Mouse (Mus musculus) heart, embryonic 15.5 days (tissue): ENCODE measurements at regions not wholly inside any gene's neighbourhood (a gene's known extent, or its start where the extent isn't known, plus 50 kb on each side); places are given as distances from the start of the nearest gene placed in this dataset.

Source experiments
- ATAC-seq: fragments of 200-750 bp; cut with Nextera tagmentation; replicated peaks from 2 replicates; pipeline ENCODE4 v1.8.0; 2017; ENCODE audit warnings: low read depth, moderate TSS enrichment; ENCODE audit not compliant: insufficient number of reproducible peaks, insufficient read depth, low FRiP score
- H3K27ac ChIP-seq: fragments of 300-500 bp; sonication (generic); 2 replicates; pipeline ENCODE4 v1.5.1; 2015; ENCODE audit warnings: mild to moderate bottlenecking, inconsistent platforms
- H3K27me3 ChIP-seq: fragments of 300-500 bp; sonication (generic); 2 replicates; pipeline ENCODE4 v1.6.1; 2015; ENCODE audit warnings: inconsistent platforms
- H3K36me3 ChIP-seq: fragments of 300-500 bp; sonication (generic); 2 replicates; pipeline ENCODE4 v1.6.1; 2015; ENCODE audit warnings: mild to moderate bottlenecking, inconsistent platforms
- H3K4me1 ChIP-seq: fragments of 300-500 bp; sonication (generic); replicated peaks from 2 replicates; pipeline ENCODE4 v1.6.1; 2015; ENCODE audit warnings: inconsistent platforms
- H3K4me2 ChIP-seq: fragments of 300-500 bp; sonication (generic); 2 replicates; pipeline ENCODE4 v1.6.1; 2015; ENCODE audit warnings: inconsistent platforms, mild to moderate bottlenecking, moderate library complexity
- H3K4me3 ChIP-seq: fragments of 300-500 bp; sonication (generic); 2 replicates; pipeline ENCODE4 v1.5.1; 2015; ENCODE audit warnings: mild to moderate bottlenecking, inconsistent platforms
- H3K9ac ChIP-seq: fragments of 300-500 bp; sonication (generic); 2 replicates; pipeline ENCODE4 v1.6.1; 2015; ENCODE audit warnings: mild to moderate bottlenecking, inconsistent platforms
- H3K9me3 ChIP-seq: fragments of 300-500 bp; sonication (generic); replicated peaks from 2 replicates; pipeline ENCODE4 v1.6.1; 2016; ENCODE audit warnings: inconsistent platforms
- WGBS: fragments of 180-500 bp; shearing (Covaris S2); methylation state at CpG from one replicate; pipeline ENCODE4 v1.1.7; 2015; ENCODE audit warnings: mixed read lengths; 5-methylcytosine and 5-hydroxymethylcytosine counted together

- Histone ChIP-seq H3K9me3 (no peaks in the 10 kb centered on the region), H3K4me3 (no peak overlapping the region), H3K9ac (no peak overlapping the region), H3K27me3 (no peaks in the 10 kb centered on the region), H3K4me2 (no peak overlapping the region), H3K36me3 (no peaks in the 10 kb centered on the region), H3K4me1 (no peaks in the 10 kb centered on the region), H3K27ac (no peak overlapping the region)
- 69% methylated on average over 3 of the region's 3 CpGs for WGBS
- no peak for ATAC-seq
Observed at GRCm38 (mm10) chr13:59360026-59360425, 225.0 kb downstream of the Agtpbp1 start.

GRCm38 (mm10) chr13:59358421-59358820 is 226.6 kb downstream of the Agtpbp1 start:
- H3K4me2 ChIP-seq: no peak overlapping the region
- no peak overlapping the region for H3K4me3 ChIP-seq
- H3K36me3 ChIP-seq: no peaks in the 10 kb centered on the region
- H3K9ac ChIP-seq: no peak overlapping the region
- 72% methylated on average over 3 of the region's 3 CpGs for WGBS
- H3K27me3 ChIP-seq: no peaks in the 10 kb centered on the region
- no peaks in the 10 kb centered on the region for H3K9me3 ChIP-seq
- H3K27ac ChIP-seq: no peak overlapping the region
- no peaks in the 10 kb centered on the region for H3K4me1 ChIP-seq
- ATAC-seq: no peak

- no peaks in the 10 kb centered on the region for H3K9me3 ChIP-seq
- no peak overlapping the region for H3K27ac ChIP-seq
- no peak overlapping the region for H3K4me3 ChIP-seq
- WGBS: 60% methylated on average over 6 of the region's 6 CpGs
- H3K4me2 ChIP-seq: no peak overlapping the region
- no peaks in the 10 kb centered on the region for H3K27me3 ChIP-seq
- no peaks in the 10 kb centered on the region for H3K36me3 ChIP-seq
- no peak overlapping the region for H3K9ac ChIP-seq
- no peak for ATAC-seq
- H3K4me1 ChIP-seq: no peaks in the 10 kb centered on the region
Observed at GRCm38 (mm10) chr13:59351461-59351860, 233.6 kb downstream of the Agtpbp1 start.

GRCm38 (mm10) chr13:59350613-59351150 is 234.3 kb downstream of the Agtpbp1 start:
- Histone ChIP-seq H3K9me3 (no peaks in the 10 kb centered on the region), H3K27ac (no peak overlapping the region), H3K4me2 (no peak overlapping the region), H3K36me3 (no peaks in the 10 kb centered on the region), H3K4me1 (no peaks in the 10 kb centered on the region), H3K27me3 (no peaks in the 10 kb centered on the region), H3K4me3 (no peak overlapping the region), H3K9ac (no peak overlapping the region)
- ATAC-seq: no peak
- 71% methylated on average over 7 of the region's 7 CpGs for WGBS

GRCm38 (mm10) chr13:59348510-59348909 is 236.5 kb downstream of the Agtpbp1 start:
- Histone ChIP-seq H3K4me2 (no peak overlapping the region), H3K27ac (no peak overlapping the region), H3K9ac (no peak overlapping the region), H3K36me3 (no peaks in the 10 kb centered on the region), H3K4me3 (no peak overlapping the region), H3K9me3 (no peaks in the 10 kb centered on the region), H3K27me3 (no peaks in the 10 kb centered on the region), H3K4me1 (no peaks in the 10 kb centered on the region)
- no peak for ATAC-seq

- H3K4me1 ChIP-seq: no peaks in the 10 kb centered on the region
Observed at GRCm38 (mm10) chr13:59341871-59342270, 243.2 kb downstream of the Agtpbp1 start.

GRCm38 (mm10) chr13:59338436-59338835 is 246.6 kb downstream of the Agtpbp1 start:
- no peak overlapping the region for H3K4me2 ChIP-seq
- H3K9me3 ChIP-seq: no peaks in the 10 kb centered on the region
- no peaks in the 10 kb centered on the region for H3K4me1 ChIP-seq
- no peaks in the 10 kb centered on the region; the same call in 1 of the 2 replicates for H3K27me3 ChIP-seq
- H3K27ac ChIP-seq: no peak overlapping the region
- ATAC-seq: no peak
- no peaks in the 10 kb centered on the region for H3K36me3 ChIP-seq
- no peak overlapping the region for H3K4me3 ChIP-seq
- 83% methylated on average over 9 of the region's 9 CpGs for WGBS
- H3K9ac ChIP-seq: no peak overlapping the region

More at GRCm38 (mm10) chr13:59341871-59342270, 243.2 kb downstream of the Agtpbp1 start:
- 75% methylated on average over 13 of the region's 13 CpGs for WGBS
- no peak overlapping the region for H3K4me2 ChIP-seq
- H3K9me3 ChIP-seq: no peaks in the 10 kb centered on the region
- H3K27me3 ChIP-seq: no peaks in the 10 kb centered on the region
- H3K36me3 ChIP-seq: no peaks in the 10 kb centered on the region
- H3K27ac ChIP-seq: no peak overlapping the region
- H3K9ac ChIP-seq: no peak overlapping the region
- H3K4me3 ChIP-seq: no peak overlapping the region
- ATAC-seq: no peak

- Histone ChIP-seq H3K36me3 (no peaks in the 10 kb centered on the region), H3K9me3 (no peaks in the 10 kb centered on the region), H3K27me3 (no peaks in the 10 kb centered on the region), H3K9ac (no peak overlapping the region), H3K4me1 (no peaks in the 10 kb centered on the region), H3K27ac (no peak overlapping the region), H3K4me3 (no peak overlapping the region), H3K4me2 (no peak overlapping the region)
- 88% methylated on average over 3 of the region's 3 CpGs for WGBS
- ATAC-seq: no peak
Observed at GRCm38 (mm10) chr13:59323933-59324332, 261.1 kb downstream of the Agtpbp1 start.

- Histone ChIP-seq H3K36me3 (no peaks in the 10 kb centered on the region), H3K4me3 (no peak overlapping the region), H3K9me3 (no peaks in the 10 kb centered on the region), H3K9ac (no peak overlapping the region), H3K4me1 (no peaks in the 10 kb centered on the region), H3K27ac (no peak overlapping the region), H3K4me2 (no peak overlapping the region), H3K27me3 (no peaks in the 10 kb centered on the region)
- 37% methylated on average over 5 of the region's 5 CpGs for WGBS
- no peak for ATAC-seq
Observed at GRCm38 (mm10) chr13:59323441-59323840, 261.6 kb downstream of the Agtpbp1 start.

GRCm38 (mm10) chr13:59320261-59320660 is 264.8 kb downstream of the Agtpbp1 start:
- Histone ChIP-seq H3K9ac (no peak overlapping the region), H3K27ac (no peak overlapping the region)

GRCm38 (mm10) chr13:59317458-59318005 is 267.5 kb downstream of the Agtpbp1 start:
- Histone ChIP-seq H3K36me3 (no peaks in the 10 kb centered on the region), H3K9ac (no peak overlapping the region), H3K9me3 (no peaks in the 10 kb centered on the region), H3K4me3 (no peak overlapping the region), H3K4me1 (no peaks in the 10 kb centered on the region), H3K27ac (no peak overlapping the region), H3K27me3 (no peaks in the 10 kb centered on the region), H3K4me2 (no peak overlapping the region)
- ATAC-seq: no peak
- 66% methylated on average over 16 of the region's 16 CpGs for WGBS

More at GRCm38 (mm10) chr13:59320261-59320660, 264.8 kb downstream of the Agtpbp1 start:
- H3K4me2 ChIP-seq: no peak overlapping the region
- no peaks in the 10 kb centered on the region for H3K4me1 ChIP-seq
- 76% methylated on average over 5 of the region's 5 CpGs for WGBS
- no peaks in the 10 kb centered on the region for H3K9me3 ChIP-seq
- H3K36me3 ChIP-seq: no peaks in the 10 kb centered on the region
- ATAC-seq: no peak
- no peaks in the 10 kb centered on the region for H3K27me3 ChIP-seq
- no peak overlapping the region for H3K4me3 ChIP-seq

GRCm38 (mm10) chr13:59315811-59316210 is 269.2 kb downstream of the Agtpbp1 start:
- no peak for ATAC-seq

More at GRCm38 (mm10) chr13:59315811-59316210, 269.2 kb downstream of the Agtpbp1 start:
- H3K4me2 ChIP-seq: no peak overlapping the region
- H3K9ac ChIP-seq: no peak overlapping the region
- H3K9me3 ChIP-seq: no peaks in the 10 kb centered on the region
- no peaks in the 10 kb centered on the region for H3K4me1 ChIP-seq
- no peak overlapping the region for H3K27ac ChIP-seq
- H3K4me3 ChIP-seq: no peak overlapping the region
- no peaks in the 10 kb centered on the region for H3K36me3 ChIP-seq
- no peaks in the 10 kb centered on the region for H3K27me3 ChIP-seq
- WGBS: 43% methylated on average over 3 of the region's 3 CpGs
